Mouse (Mus musculus) CH12.LX (cell line): Measurements from ENCODE around the gene Cbx8.

Experiments used
- CTCF ChIP-seq, 2 experiments: IDR thresholded peaks in 1 of 2; conservative IDR thresholded peaks in 1 of 2; 2 replicates each; pipeline ENCODE4 v1.5.1; 2011 to 2012; ENCODE audit warnings: low read depth in 2 of 2, low read length in 2 of 2, improper control_type of control experiment in 1 of 2, inconsistent platforms in 1 of 2, mild to moderate bottlenecking in 1 of 2, moderate library complexity in 1 of 2
- HCFC1 ChIP-seq: IDR thresholded peaks from 2 replicates; pipeline ENCODE4 v1.6.1; 2012; ENCODE audit warnings: low read depth, mild to moderate bottlenecking, inconsistent platforms, low read length, improper control_type of control experiment
- UBTF ChIP-seq: IDR thresholded peaks from 2 replicates; pipeline ENCODE4 v1.6.1; 2012; ENCODE audit warnings: low read depth, mild to moderate bottlenecking, inconsistent platforms, low read length, improper control_type of control experiment, moderate library complexity
- USF1 ChIP-seq: IDR thresholded peaks from 2 replicates; pipeline ENCODE4 v1.6.1; 2014; ENCODE audit warnings: low read depth, mild to moderate bottlenecking, inconsistent platforms, low read length, improper control_type of control experiment
- ZC3H11A ChIP-seq: IDR thresholded peaks from 2 replicates; pipeline ENCODE4 v1.6.1; 2012; ENCODE audit warnings: low read depth, mild to moderate bottlenecking, inconsistent platforms, low read length, improper control_type of control experiment

GRCm38 (mm10) chr11:119043273-119043540, 2.4 kb upstream of the Cbx8 start:
- TF ChIP-seq CTCF (conservative IDR thresholded peaks at IDR 0.05 in 1 of 2, IDR thresholded peaks at IDR 0.05 in 1 of 2; ENCODE audit: low read depth in 2 of 2, low read length in 2 of 2) (no peak), ZC3H11A (no peak), HCFC1 (no peak), USF1 (no peak), UBTF (0 out of 2 replicates have a peak, but pooled peaks have one; percentile 48)
